Mouse (Mus musculus): ENCODE results near the gene Slco1a6. TPM values are rescaled to one million over a fixed set of nuclear protein-coding genes. Genes with fewer than 3 reads are reported as not detected.
"Not testable (repeated sequence)": the region's sequence is repeated elsewhere in the genome, so short reads cannot be mapped to it uniquely, and the experiment has no call there.

Slco1a6 gene
- polyA plus RNA-seq, 1 experiment from 2014 or later, result not detected

- H3K27me3 ChIP-seq (replicated peaks; ENCODE audit: control insufficient read depth, insufficient read depth, low read length), result no peaks in the 10 kb centered on the region
- no peak overlapping the region for H3K4me3 ChIP-seq (ENCODE audit: low read depth, low read length)
- H3K4me2 ChIP-seq (replicated peaks; ENCODE audit: low read depth), result no peak overlapping the region
- no peak overlapping the region for H3K27ac ChIP-seq (ENCODE audit: low read depth, low read length)
- TF ChIP-seq CTCF (IDR thresholded peaks at IDR 0.05; ENCODE audit: low read depth), result no peak
- H3K36me3 ChIP-seq (ENCODE audit: control insufficient read depth, insufficient read depth), result no peaks in the 10 kb centered on the region
- no peaks in the 10 kb centered on the region for H3K9me3 ChIP-seq (ENCODE audit: control insufficient read depth)
- no peak for ATAC-seq
- H3K9ac ChIP-seq (ENCODE audit: low read depth, low read length), result no peak overlapping the region
- H3K4me1 ChIP-seq (replicated peaks; ENCODE audit: control insufficient read depth, insufficient read depth, low read length), result no peaks in the 10 kb centered on the region
These were observed 7.8 kb downstream of the Slco1a6 start for GRCm38 (mm10) chr6:142200524-142200923.

DNA sequence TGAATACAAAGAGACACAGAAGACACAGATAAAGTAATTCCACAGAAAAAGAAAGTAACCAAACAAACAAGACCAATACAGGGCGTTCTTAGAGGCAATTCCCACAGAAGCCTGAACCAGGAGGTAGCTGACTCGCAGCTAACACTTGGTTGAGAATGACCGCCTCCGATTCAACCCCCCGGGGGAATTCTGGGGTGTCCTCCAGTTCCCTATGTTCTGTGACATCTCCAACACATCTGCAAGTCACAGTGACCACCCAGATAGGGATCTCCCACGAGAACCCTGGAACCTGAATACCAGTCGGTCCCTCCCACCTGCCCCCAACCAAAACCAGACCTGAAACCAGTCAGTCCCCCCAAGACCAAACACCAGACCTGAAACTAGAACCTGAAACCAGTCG, 14.1 kb downstream of the Slco1a6 start:
- no peak overlapping the region for H3K9ac ChIP-seq (ENCODE audit: low read depth, low read length)
- no peak overlapping the region for H3K27ac ChIP-seq (ENCODE audit: low read depth, low read length)
- TF ChIP-seq CTCF (IDR thresholded peaks at IDR 0.05; ENCODE audit: low read depth), result no peak
- no peaks in the 10 kb centered on the region for H3K4me1 ChIP-seq (replicated peaks; ENCODE audit: control insufficient read depth, insufficient read depth, low read length)
- H3K4me3 ChIP-seq (ENCODE audit: low read depth, low read length), result no peak overlapping the region
- no peaks in the 10 kb centered on the region for H3K9me3 ChIP-seq (ENCODE audit: control insufficient read depth)
- no peaks in the 10 kb centered on the region for H3K36me3 ChIP-seq (ENCODE audit: control insufficient read depth, insufficient read depth)
- ATAC-seq, result no peak
- 88% methylated on average over 8 of the region's 8 CpGs for WGBS
- no peak overlapping the region for H3K4me2 ChIP-seq (replicated peaks; ENCODE audit: low read depth)
- H3K27me3 ChIP-seq (replicated peaks; ENCODE audit: control insufficient read depth, insufficient read depth, low read length), result no peaks in the 10 kb centered on the region

GRCm38 (mm10) chr6:142191962-142192361, 16.4 kb downstream of the Slco1a6 start:
- Histone ChIP-seq H3K36me3 (ENCODE audit: control insufficient read depth, insufficient read depth) (no peaks in the 10 kb centered on the region), H3K9me3 (ENCODE audit: control insufficient read depth) (no peaks in the 10 kb centered on the region), H3K4me1 (replicated peaks; ENCODE audit: control insufficient read depth, insufficient read depth, low read length) (no peaks in the 10 kb centered on the region), H3K4me3 (ENCODE audit: low read depth, low read length) (no peak overlapping the region), H3K27me3 (replicated peaks; ENCODE audit: control insufficient read depth, insufficient read depth, low read length) (no peaks in the 10 kb centered on the region), H3K27ac (ENCODE audit: low read depth, low read length) (no peak overlapping the region), H3K9ac (ENCODE audit: low read depth, low read length) (no peak overlapping the region), H3K4me2 (replicated peaks; ENCODE audit: low read depth) (no peak overlapping the region)
- no peak for ATAC-seq
- TF ChIP-seq CTCF (IDR thresholded peaks at IDR 0.05; ENCODE audit: low read depth), result no peak
- WGBS, result 79% methylated on average over 1 of the region's 1 CpGs

DNA sequence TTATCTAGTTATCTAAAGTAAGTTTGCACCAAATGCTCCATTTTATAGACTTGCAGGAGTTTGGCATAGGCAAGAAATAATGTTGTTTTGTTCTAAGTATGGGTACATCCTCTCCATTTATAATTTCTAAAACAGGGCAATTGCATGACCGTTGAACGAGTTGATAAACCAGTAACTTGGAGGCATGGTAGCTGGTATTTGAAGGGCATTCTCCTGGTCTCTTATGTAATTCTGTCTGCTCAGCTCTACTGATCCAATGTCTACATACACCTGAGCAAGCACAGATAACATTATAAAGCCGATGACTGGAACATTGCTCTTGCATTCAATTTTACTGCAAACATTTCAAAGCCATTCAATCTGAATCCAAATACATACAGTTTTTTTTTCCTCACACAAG, 20.9 kb downstream of the Slco1a6 start:
- no peak overlapping the region for H3K27ac ChIP-seq (ENCODE audit: low read depth, low read length)
- no peaks in the 10 kb centered on the region for H3K27me3 ChIP-seq (replicated peaks; ENCODE audit: control insufficient read depth, insufficient read depth, low read length)
- H3K4me1 ChIP-seq (replicated peaks; ENCODE audit: control insufficient read depth, insufficient read depth, low read length), result no peaks in the 10 kb centered on the region
- no peak for ATAC-seq
- no peak overlapping the region for H3K4me3 ChIP-seq (ENCODE audit: low read depth, low read length)
- no peak for TF ChIP-seq CTCF (IDR thresholded peaks at IDR 0.05; ENCODE audit: low read depth)
- H3K9me3 ChIP-seq (ENCODE audit: control insufficient read depth), result no peaks in the 10 kb centered on the region
- no peak overlapping the region for H3K4me2 ChIP-seq (replicated peaks; ENCODE audit: low read depth)
- no peaks in the 10 kb centered on the region for H3K36me3 ChIP-seq (ENCODE audit: control insufficient read depth, insufficient read depth)
- no peak overlapping the region for H3K9ac ChIP-seq (ENCODE audit: low read depth, low read length)
- WGBS, result 80% methylated on average over 3 of the region's 3 CpGs

- H3K36me3 ChIP-seq (ENCODE audit: control insufficient read depth, insufficient read depth), result no peaks in the 10 kb centered on the region
- 80% methylated on average over 2 of the region's 2 CpGs for WGBS
- H3K4me3 ChIP-seq (ENCODE audit: low read depth, low read length), result no peak overlapping the region
- TF ChIP-seq CTCF (IDR thresholded peaks at IDR 0.05; ENCODE audit: low read depth), result no peak
- H3K4me2 ChIP-seq (replicated peaks; ENCODE audit: low read depth), result no peak overlapping the region
- no peak for ATAC-seq
- no peaks in the 10 kb centered on the region for H3K27me3 ChIP-seq (replicated peaks; ENCODE audit: control insufficient read depth, insufficient read depth, low read length)
- no peaks in the 10 kb centered on the region for H3K4me1 ChIP-seq (replicated peaks; ENCODE audit: control insufficient read depth, insufficient read depth, low read length)
- no peaks in the 10 kb centered on the region for H3K9me3 ChIP-seq (ENCODE audit: control insufficient read depth)
- H3K9ac ChIP-seq (ENCODE audit: low read depth, low read length), result no peak overlapping the region
- H3K27ac ChIP-seq (ENCODE audit: low read depth, low read length), result no peak overlapping the region
These were observed 22.4 kb downstream of the Slco1a6 start for GRCm38 (mm10) chr6:142185868-142186415.

DNA sequence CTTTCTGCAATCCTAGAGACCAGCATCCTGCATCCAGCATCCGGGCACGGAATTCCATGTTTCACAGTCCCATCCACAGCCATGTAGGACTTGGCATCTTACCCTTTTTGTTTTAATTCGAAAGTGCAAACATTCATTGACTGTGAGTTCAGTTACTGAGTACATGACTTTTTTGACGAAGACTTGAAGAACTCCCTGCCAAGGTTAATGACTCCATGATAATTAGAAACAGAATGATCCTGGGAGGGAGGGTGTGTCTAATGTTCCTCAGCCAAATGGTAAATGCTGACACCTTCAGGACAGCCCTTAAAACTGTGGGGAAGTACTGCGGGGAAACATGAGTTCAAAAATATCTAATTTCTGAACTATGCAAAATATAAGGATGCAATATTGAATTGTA, 44.9 kb downstream of the Slco1a6 start:
- no peak overlapping the region for H3K4me2 ChIP-seq (replicated peaks; ENCODE audit: low read depth)
- WGBS, result 86% methylated on average over 5 of the region's 5 CpGs

DNA sequence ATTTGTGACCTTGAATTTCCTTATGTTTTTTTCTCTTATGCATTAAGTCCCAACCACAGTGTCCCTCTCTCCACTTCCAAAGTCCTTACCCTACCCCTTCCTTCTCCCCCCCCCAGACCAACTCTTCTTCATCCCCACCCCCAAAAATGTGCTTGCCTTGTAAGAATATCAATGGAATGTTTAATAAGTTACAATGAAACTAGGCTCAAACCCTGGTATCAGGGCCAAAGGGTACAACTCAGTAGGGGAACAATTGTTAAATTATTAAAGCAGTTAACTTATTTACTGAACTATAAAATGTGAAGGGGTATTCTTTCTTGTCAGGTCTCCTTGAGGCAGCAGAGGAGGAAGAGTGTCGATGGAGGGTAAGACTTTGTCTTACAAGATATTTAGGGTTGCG, 47.1 kb downstream of the Slco1a6 start:
- H3K9ac ChIP-seq (ENCODE audit: low read depth, low read length), result no peak overlapping the region
- TF ChIP-seq CTCF (IDR thresholded peaks at IDR 0.05; ENCODE audit: low read depth), result no peak
- H3K9me3 ChIP-seq (ENCODE audit: control insufficient read depth), result no peaks in the 10 kb centered on the region
- no peaks in the 10 kb centered on the region for H3K36me3 ChIP-seq (ENCODE audit: control insufficient read depth, insufficient read depth)
- WGBS, result 77% methylated on average over 2 of the region's 2 CpGs
- no peak for ATAC-seq
- no peaks in the 10 kb centered on the region for H3K4me1 ChIP-seq (replicated peaks; ENCODE audit: control insufficient read depth, insufficient read depth, low read length)
- no peaks in the 10 kb centered on the region for H3K27me3 ChIP-seq (replicated peaks; ENCODE audit: control insufficient read depth, insufficient read depth, low read length)
- H3K4me2 ChIP-seq (replicated peaks; ENCODE audit: low read depth), result no peak overlapping the region
- no peak overlapping the region for H3K27ac ChIP-seq (ENCODE audit: low read depth, low read length)
- no peak overlapping the region for H3K4me3 ChIP-seq (ENCODE audit: low read depth, low read length)

More for the DNA sequence above, 44.9 kb downstream of the Slco1a6 start:
- H3K9me3 ChIP-seq (ENCODE audit: control insufficient read depth), result no peaks in the 10 kb centered on the region
- H3K9ac ChIP-seq (ENCODE audit: low read depth, low read length), result no peak overlapping the region
- ATAC-seq, result no peak
- no peak overlapping the region for H3K4me3 ChIP-seq (ENCODE audit: low read depth, low read length)
- no peak overlapping the region for H3K27ac ChIP-seq (ENCODE audit: low read depth, low read length)
- no peaks in the 10 kb centered on the region for H3K36me3 ChIP-seq (ENCODE audit: control insufficient read depth, insufficient read depth)
- no peaks in the 10 kb centered on the region for H3K4me1 ChIP-seq (replicated peaks; ENCODE audit: control insufficient read depth, insufficient read depth, low read length)
- H3K27me3 ChIP-seq (replicated peaks; ENCODE audit: control insufficient read depth, insufficient read depth, low read length), result no peaks in the 10 kb centered on the region
- no peak for TF ChIP-seq CTCF (IDR thresholded peaks at IDR 0.05; ENCODE audit: low read depth)

GRCm38 (mm10) chr6:142154081-142154480, 54.2 kb downstream of the Slco1a6 start:
- WGBS, result 93% methylated on average over 2 of the region's 10 CpGs
- H3K4me1 ChIP-seq (replicated peaks; ENCODE audit: control insufficient read depth, insufficient read depth, low read length); H3K9ac ChIP-seq (ENCODE audit: low read depth, low read length); H3K27me3 ChIP-seq (replicated peaks; ENCODE audit: control insufficient read depth, insufficient read depth, low read length); H3K27ac ChIP-seq (ENCODE audit: low read depth, low read length); H3K9me3 ChIP-seq (ENCODE audit: control insufficient read depth); H3K4me3 ChIP-seq (ENCODE audit: low read depth, low read length); H3K36me3 ChIP-seq (ENCODE audit: control insufficient read depth, insufficient read depth); ATAC-seq; H3K4me2 ChIP-seq (replicated peaks; ENCODE audit: low read depth): not testable (repeated sequence)

Measured in intestine, postnatal 0 days (tissue).